In the genomic region with DNA sequence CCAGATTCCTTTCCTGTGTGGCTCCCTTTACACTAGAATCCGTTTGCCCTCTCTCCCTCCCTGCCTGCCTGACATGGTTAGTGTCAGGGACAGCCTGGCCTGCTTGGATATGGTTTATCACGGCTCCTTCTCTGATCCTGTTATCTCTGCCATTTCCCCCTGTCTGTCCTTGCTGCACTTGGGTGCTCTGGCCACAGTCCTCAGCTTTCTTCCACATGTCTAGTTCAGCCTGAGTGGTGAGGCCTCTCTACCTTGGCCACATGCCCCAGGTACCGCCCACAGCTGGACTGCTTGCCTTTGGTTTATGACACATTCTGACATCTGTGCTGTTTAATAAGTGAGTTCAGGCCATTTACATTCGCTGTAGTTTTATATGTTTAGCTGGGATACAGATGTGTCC, we compare ENCODE assay signal across 8 mouse cellular contexts. TPM values are rescaled to one million over a fixed set of nuclear protein-coding genes. Genes with fewer than 3 reads are reported as not detected.
DNase-seq lines count a peak whose midpoint lies in the region; ATAC-seq lines count a peak whose summit lies in the region.

No protein-coding gene starts in this region.

- peak; percentile 88 for DNase-seq in 3T3-L1 (ENCODE audit: low read depth, low spot score)
- DNase-seq in adrenal gland, adult 8-10 months: peak; percentile 81
- no peak for DNase-seq in cerebellum, adult 18-20 months
- DNase-seq in layer of hippocampus, adult 8-10 months (ENCODE audit: low spot score in 2 of 2): no peak

- H3K27ac ChIP-seq in heart, embryonic 12.5 days (ENCODE audit: poor library complexity, severe bottlenecking): peak overlapping the region; percentile 81
- H3K27ac ChIP-seq in limb, embryonic 12.5 days: peak overlapping the region; percentile 67
- peak overlapping the region; percentile 52 for H3K27ac ChIP-seq in stomach, embryonic 15.5 days

- no peak overlapping the region for H3K4me3 ChIP-seq in heart, embryonic 12.5 days
- H3K4me3 ChIP-seq in limb, embryonic 12.5 days (replicated peaks): no peak overlapping the region
- no peak overlapping the region for H3K4me3 ChIP-seq in stomach, embryonic 15.5 days (replicated peaks)

- no peaks in the 10 kb centered on the region for H3K27me3 ChIP-seq in heart, embryonic 12.5 days (replicated peaks)
- no peaks in the 10 kb centered on the region for H3K27me3 ChIP-seq in limb, embryonic 12.5 days
- H3K27me3 ChIP-seq in stomach, embryonic 15.5 days (replicated peaks): no peaks in the 10 kb centered on the region

- 20% methylated on average over 4 of the region's 4 CpGs for WGBS in heart, embryonic 12.5 days
- 23% methylated on average over 4 of the region's 4 CpGs for WGBS in limb, embryonic 12.5 days
- 43% methylated on average over 4 of the region's 4 CpGs for WGBS in stomach, embryonic 15.5 days

- H3K4me2 ChIP-seq in heart, embryonic 12.5 days: peak overlapping the region; percentile 26; the same call in 1 of the 2 replicates
- H3K4me2 ChIP-seq in limb, embryonic 12.5 days: no peak overlapping the region
- no peak overlapping the region for H3K4me2 ChIP-seq in stomach, embryonic 15.5 days

- no peaks in the 10 kb centered on the region for H3K9me3 ChIP-seq in heart, embryonic 12.5 days (replicated peaks)
- no peaks in the 10 kb centered on the region for H3K9me3 ChIP-seq in limb, embryonic 12.5 days
- no peaks in the 10 kb centered on the region for H3K9me3 ChIP-seq in stomach, embryonic 15.5 days

- peak; percentile 37; the same call in 1 of the 2 replicates for ATAC-seq in heart, embryonic 12.5 days (ENCODE audit: insufficient number of reproducible peaks, low FRiP score)
- ATAC-seq in limb, embryonic 12.5 days (ENCODE audit: insufficient number of reproducible peaks, insufficient read depth, low FRiP score, low TSS enrichment, low read depth): peak; percentile 7; the same call in 1 of the 2 replicates
- ATAC-seq in stomach, embryonic 15.5 days (ENCODE audit: insufficient read depth, low FRiP score, low read depth): no peak; the same call in 1 of the 2 replicates
- no peak for ATAC-seq in activated CD4-positive, CD25-positive, alpha-beta regulatory T cell, adult 4 months

- H3K9ac ChIP-seq in heart, embryonic 12.5 days: no peak overlapping the region; the same call in 1 of the 2 replicates
- no peak overlapping the region for H3K9ac ChIP-seq in limb, embryonic 12.5 days (replicated peaks)
- no peak overlapping the region for H3K9ac ChIP-seq in stomach, embryonic 15.5 days

- peaks cover 74% of the 10 kb centered on the region for H3K4me1 ChIP-seq in heart, embryonic 12.5 days (replicated peaks)
- peaks cover 55% of the 10 kb centered on the region for H3K4me1 ChIP-seq in limb, embryonic 12.5 days (replicated peaks)
- H3K4me1 ChIP-seq in stomach, embryonic 15.5 days: peaks cover 28% of the 10 kb centered on the region

- H3K36me3 ChIP-seq in heart, embryonic 12.5 days: peaks cover 4% of the 10 kb centered on the region; the same call in 1 of the 2 replicates
- H3K36me3 ChIP-seq in limb, embryonic 12.5 days: 0 out of 2 replicates have a peak, but pooled peaks cover 3% of the 10 kb centered on the region
- H3K36me3 ChIP-seq in stomach, embryonic 15.5 days: no peaks in the 10 kb centered on the region

RNA-seq across cellular contexts. Expression of gene Zfp710, which starts 11.1 kb away (rescaled TPM):
- 10 to 100 TPM; 14.3 to 34.1 (median 25.3) TPM for total RNA-seq in adrenal gland, adult 8-10 months (2022)
- 13.5 and 13.7 TPM in 2 replicates for polyA plus RNA-seq in heart, embryonic 12.5 days (2016; fragmentation: Nextera tagmentation; extraction: Ambion mirVana)
- 18.5 and 19.4 TPM in 2 replicates for polyA plus RNA-seq in limb, embryonic 12.5 days (2016; fragmentation: Nextera tagmentation; extraction: Ambion mirVana)
- polyA plus RNA-seq in stomach, embryonic 15.5 days (2015; fragmentation: Nextera tagmentation; extraction: Ambion mirVana): 14.9 and 15.8 TPM in 2 replicates
- polyA plus RNA-seq in activated CD4-positive, CD25-positive, alpha-beta regulatory T cell, adult 4 months (2017; shearing (Covaris generic)): 1 to 10 TPM; 4.2 to 4.6 TPM
- total RNA-seq in layer of hippocampus, adult 8-10 months (2022): 10 to 100 TPM; 24.3 to 30.2 (median 26.0) TPM

Comparison
In these comparisons a context has a peak if more than half of its experiments do, and no peak if none do; other contexts are left out.
1. DNase-seq: peak in 3T3-L1 (single experiment) and adrenal gland, adult 8-10 months (single experiment); none in cerebellum, adult 18-20 months (0 of 2) and layer of hippocampus, adult 8-10 months (0 of 2).
2. ATAC-seq: peak in heart, embryonic 12.5 days (single experiment) and limb, embryonic 12.5 days (single experiment); none in stomach, embryonic 15.5 days (single experiment) and activated CD4-positive, CD25-positive, alpha-beta regulatory T cell, adult 4 months (single experiment).
3. Peak in every context shown above with its lines, with median percentiles within 50 percentile points of each other: H3K27ac ChIP-seq.